Mouse (Mus musculus) E14TG2a.4 (cell line): ENCODE measurements around the gene Mipep.

Experiments
- H3K27me3 ChIP-seq: 2 replicates; pipeline ENCODE4 v1.6.1; 2014; ENCODE audit warnings: low read length, control low read depth; ENCODE audit not compliant: insufficient read depth
- H3K36me3 ChIP-seq: 2 replicates; pipeline ENCODE4 v1.6.1; 2014; ENCODE audit warnings: low read length, control low read depth; ENCODE audit not compliant: insufficient read depth
- H3K4me1 ChIP-seq: replicated peaks from 2 replicates; pipeline ENCODE4 v1.6.1; 2014; ENCODE audit warnings: low read depth, low read length, control low read depth
- H3K4me3 ChIP-seq: replicated peaks from 2 replicates; pipeline ENCODE4 v1.5.1; 2014; ENCODE audit warnings: mild to moderate bottlenecking, low read length
- H3K9me3 ChIP-seq: 2 replicates; pipeline ENCODE4 v1.6.1; 2014; ENCODE audit warnings: low read length, control low read depth
- CTCF ChIP-seq: conservative IDR thresholded peaks from 2 replicates; pipeline ENCODE4 v1.5.1; 2014; ENCODE audit warnings: low read length
- NANOG ChIP-seq: IDR thresholded peaks from 2 replicates; pipeline ENCODE4 v1.6.1; 2014; ENCODE audit warnings: borderline replicate concordance, low read length, mixed read lengths
- POU5F1 ChIP-seq: IDR thresholded peaks from 2 replicates; pipeline ENCODE4 v1.6.1; 2014; ENCODE audit warnings: low read length, borderline replicate concordance

Gene Mipep

GRCm38 (mm10) chr14:60762754-60763153 lies 21.6 kb upstream of the Mipep start:
- no peak for TF ChIP-seq POU5F1
- TF ChIP-seq CTCF, result no peak
- TF ChIP-seq NANOG, result no peak

GRCm38 (mm10) chr14:60763746-60764145 lies 20.6 kb upstream of the Mipep start:
- H3K9me3 ChIP-seq, result no peaks in the 10 kb centered on the region
- H3K27me3 ChIP-seq, result no peaks in the 10 kb centered on the region

More at GRCm38 (mm10) chr14:60762754-60763153, 21.6 kb upstream of the Mipep start:
- Histone ChIP-seq H3K27me3 (no peaks in the 10 kb centered on the region), H3K9me3 (no peaks in the 10 kb centered on the region), H3K4me3 (no peak overlapping the region), H3K4me1 (peaks cover 73% of the 10 kb centered on the region), H3K36me3 (peaks cover 46% of the 10 kb centered on the region)

DNA sequence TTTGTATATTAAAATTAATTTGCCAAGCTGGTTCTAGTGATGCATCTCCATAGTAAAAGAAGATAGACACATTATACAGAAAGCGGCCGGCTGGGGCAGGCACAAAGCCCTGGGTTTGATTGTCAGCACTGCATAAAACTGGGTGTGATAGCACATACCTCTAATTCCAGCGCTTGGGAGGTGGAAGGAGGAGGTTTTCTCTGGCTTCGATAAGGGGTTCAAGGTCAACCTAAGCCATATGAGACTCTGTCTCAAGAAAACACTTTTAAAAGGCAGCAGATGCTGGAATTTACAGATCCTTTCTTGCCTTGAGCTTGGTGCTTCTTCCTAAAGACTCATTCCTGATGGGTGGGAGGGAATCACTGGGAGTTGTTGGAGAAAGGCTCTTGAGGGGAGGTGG lies 19.8 kb upstream of the Mipep start:
- H3K27me3 ChIP-seq, result no peaks in the 10 kb centered on the region
- H3K36me3 ChIP-seq, result peaks cover 28% of the 10 kb centered on the region
- 0 out of 2 replicates have a peak overlapping the region, but pooled peaks have one; percentile 17 for H3K4me3 ChIP-seq
- TF ChIP-seq NANOG (no peak), CTCF (no peak), POU5F1 (no peak)
- no peaks in the 10 kb centered on the region for H3K9me3 ChIP-seq
- peaks cover 80% of the 10 kb centered on the region for H3K4me1 ChIP-seq

More at GRCm38 (mm10) chr14:60763746-60764145, 20.6 kb upstream of the Mipep start:
- TF ChIP-seq NANOG, result no peak
- TF ChIP-seq POU5F1, result no peak
- TF ChIP-seq CTCF, result no peak
- Histone ChIP-seq H3K4me3 (no peak overlapping the region), H3K36me3 (peaks cover 36% of the 10 kb centered on the region), H3K4me1 (peaks cover 75% of the 10 kb centered on the region)

GRCm38 (mm10) chr14:60765025-60765424 lies 19.3 kb upstream of the Mipep start:
- Histone ChIP-seq H3K4me1 (peaks cover 80% of the 10 kb centered on the region), H3K27me3 (no peaks in the 10 kb centered on the region), H3K36me3 (peaks cover 23% of the 10 kb centered on the region), H3K9me3 (no peaks in the 10 kb centered on the region), H3K4me3 (0 out of 2 replicates have a peak overlapping the region, but pooled peaks have one; percentile 17)
- TF ChIP-seq POU5F1 (no peak), CTCF (no peak), NANOG (no peak)

DNA sequence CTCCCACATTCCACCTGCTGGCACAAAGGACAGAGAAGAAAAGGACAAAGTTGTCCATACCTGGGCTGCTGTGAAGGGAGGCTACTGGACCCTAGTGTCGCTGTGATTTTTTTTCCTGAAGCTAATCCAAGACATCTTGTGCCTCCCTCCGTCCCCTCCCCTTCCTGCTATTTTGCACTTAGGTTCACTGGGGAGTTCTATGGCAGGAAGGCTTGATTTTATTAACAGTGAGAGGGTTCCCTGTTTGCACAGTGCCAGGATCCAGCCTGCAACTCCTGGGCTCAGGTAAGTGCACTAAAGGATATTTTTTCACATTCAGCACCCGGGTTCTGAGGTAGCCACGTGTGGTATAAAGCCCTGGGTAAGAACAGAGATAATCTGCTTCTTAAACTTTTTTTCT lies 16.5 kb upstream of the Mipep start, which contains the start of gene C1qtnf9:
Gene C1qtnf9, plus strand, starts transcription at position 251 of the 400 bp plus-strand sequence.
- Histone ChIP-seq H3K4me1 (peaks cover 56% of the 10 kb centered on the region), H3K36me3 (no peaks in the 10 kb centered on the region), H3K9me3 (no peaks in the 10 kb centered on the region), H3K4me3 (no peak within 1 kb of the TSS), H3K27me3 (no peaks in the 10 kb centered on the region)
- TF ChIP-seq POU5F1, result no peak
- no peak for TF ChIP-seq NANOG
- TF ChIP-seq CTCF, result no peak

GRCm38 (mm10) chr14:60769340-60769739 lies 15.0 kb upstream of the Mipep start:
- Histone ChIP-seq H3K36me3 (no peaks in the 10 kb centered on the region), H3K9me3 (no peaks in the 10 kb centered on the region), H3K4me1 (peaks cover 42% of the 10 kb centered on the region), H3K4me3 (no peak overlapping the region), H3K27me3 (no peaks in the 10 kb centered on the region)
- TF ChIP-seq CTCF, result no peak
- no peak for TF ChIP-seq POU5F1
- TF ChIP-seq NANOG, result no peak

- Histone ChIP-seq H3K4me1 (peaks cover 29% of the 10 kb centered on the region), H3K9me3 (no peaks in the 10 kb centered on the region), H3K36me3 (no peaks in the 10 kb centered on the region), H3K4me3 (no peak overlapping the region), H3K27me3 (no peaks in the 10 kb centered on the region)
- TF ChIP-seq CTCF (no peak), NANOG (no peak), POU5F1 (no peak)
These were observed 13.8 kb upstream of the Mipep start for GRCm38 (mm10) chr14:60770594-60770993.

GRCm38 (mm10) chr14:60771057-60771456 lies 13.3 kb upstream of the Mipep start:
- no peaks in the 10 kb centered on the region for H3K36me3 ChIP-seq
- H3K27me3 ChIP-seq, result no peaks in the 10 kb centered on the region
- TF ChIP-seq CTCF (peak; percentile 98), POU5F1 (no peak)
- no peaks in the 10 kb centered on the region for H3K9me3 ChIP-seq
- peaks cover 24% of the 10 kb centered on the region for H3K4me1 ChIP-seq
- peak overlapping the region; percentile 69 for H3K4me3 ChIP-seq

DNA sequence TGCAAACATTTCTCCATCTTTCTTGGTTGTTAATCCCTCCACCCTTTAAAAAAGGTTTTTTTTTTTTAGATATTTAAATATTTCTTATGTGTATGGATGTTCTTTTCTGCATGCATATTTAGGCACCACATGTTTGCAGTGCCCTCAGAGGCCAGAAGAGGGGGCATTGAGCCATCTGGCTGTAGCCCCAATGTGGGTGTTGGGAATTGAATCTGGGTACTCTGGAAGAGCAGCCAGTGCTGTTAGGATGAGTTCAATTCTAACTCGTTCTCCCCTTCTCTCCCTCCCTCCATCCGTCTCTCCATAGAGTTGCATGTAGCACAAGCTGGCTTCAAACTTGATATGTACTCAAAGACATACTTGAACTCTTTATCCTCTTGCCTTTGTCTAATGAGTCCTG lies 10.9 kb upstream of the Mipep start:
- Histone ChIP-seq H3K36me3 (no peaks in the 10 kb centered on the region), H3K4me1 (peaks cover 19% of the 10 kb centered on the region), H3K27me3 (no peaks in the 10 kb centered on the region), H3K9me3 (no peaks in the 10 kb centered on the region), H3K4me3 (no peak overlapping the region)
- TF ChIP-seq CTCF, result peak; percentile 65
- TF ChIP-seq NANOG, result no peak
- no peak for TF ChIP-seq POU5F1
